Mouse (Mus musculus): ENCODE data around the gene Zcwpw1. TPM values are rescaled to one million over a fixed set of nuclear protein-coding genes. Genes with fewer than 3 reads are reported as not detected.
"Not testable (repeated sequence)": the region's sequence is repeated elsewhere in the genome, so short reads cannot be mapped to it uniquely, and the experiment has no call there.

Gene Zcwpw1
- under 1 TPM; 0.31 to 0.57 (median 0.54) TPM for total RNA-seq (2022)

GRCm38 (mm10) chr5:137787151-137787928 lies at the start of gene Zcwpw1, which contains the start of gene Mepce:
Zcwpw1 (plus strand) TSS chr5:137787798.
Mepce (minus strand) TSS chr5:137787655.
- peak; percentile 95 for DNase-seq (ENCODE audit: low spot score)

- no peak for DNase-seq (ENCODE audit: low spot score)
Measured at GRCm38 (mm10) chr5:137738516-137738915, 49.1 kb upstream of the Zcwpw1 start.

DNA sequence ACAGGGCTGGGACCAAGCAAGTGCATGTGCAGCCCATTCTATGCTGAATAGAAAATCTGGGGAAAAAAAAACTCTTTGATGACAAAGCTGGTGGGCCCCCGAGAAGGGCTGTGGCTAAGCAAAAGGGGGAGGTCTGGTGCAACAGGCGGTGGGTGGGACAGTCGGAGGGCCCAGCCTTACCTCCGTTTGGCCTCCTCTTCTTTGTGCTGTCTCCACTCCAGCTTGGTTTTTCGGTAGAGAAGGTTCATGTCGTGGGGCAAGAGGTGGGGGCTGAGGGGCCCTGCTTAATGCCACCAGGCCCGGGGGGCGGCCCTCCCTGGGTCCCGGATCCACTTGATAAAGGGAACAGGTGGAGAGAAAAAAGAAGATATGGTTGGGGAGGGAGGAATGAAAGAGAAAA lies 48.1 kb upstream of the Zcwpw1 start:
- no peak for DNase-seq (ENCODE audit: low spot score)

DNA sequence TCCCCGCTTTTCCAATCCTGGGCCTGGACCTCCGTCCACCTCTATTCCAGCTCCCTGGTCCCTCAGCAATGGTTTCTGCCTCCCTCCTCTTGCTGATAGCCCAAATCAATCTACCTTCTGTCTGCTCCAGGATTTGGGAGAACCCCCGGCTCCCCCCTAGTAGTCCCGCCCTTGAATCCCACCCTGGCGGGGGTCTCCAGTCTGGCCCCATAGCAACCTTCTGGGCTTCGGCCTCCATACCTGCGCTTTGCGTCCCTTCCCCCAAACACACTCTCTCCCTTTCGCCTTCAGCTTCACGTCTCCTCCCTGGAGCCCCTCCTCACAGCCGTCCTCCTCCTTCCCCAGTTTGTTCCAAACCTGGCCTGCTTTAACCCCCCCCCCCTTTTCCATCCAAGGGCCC lies 47.1 kb upstream of the Zcwpw1 start:
- DNase-seq (ENCODE audit: low spot score): no peak

GRCm38 (mm10) chr5:137741023-137741931 lies 46.3 kb upstream of the Zcwpw1 start, which contains the start of gene Nyap1:
Nyap1 (minus strand) TSS chr5:137741607.
- no peak for DNase-seq (ENCODE audit: low spot score)

DNA sequence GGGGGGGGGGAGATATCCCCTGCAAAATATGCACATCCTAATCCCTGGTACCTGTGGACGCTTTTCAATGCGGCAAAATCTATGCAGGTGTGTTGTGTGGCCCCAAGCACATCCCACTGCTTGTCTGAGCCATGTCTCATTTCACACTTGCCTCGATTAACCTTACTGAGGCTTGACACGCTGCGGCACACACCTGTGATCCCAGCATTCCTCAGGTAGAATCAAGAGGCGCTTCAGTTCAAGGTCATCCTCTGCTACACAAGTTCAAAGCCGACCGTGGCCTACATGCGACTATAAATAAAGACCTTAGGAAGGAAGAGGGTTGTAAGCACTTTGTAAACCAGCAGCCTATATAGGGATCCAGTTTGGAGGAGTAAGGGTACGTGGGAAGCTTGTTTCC lies 45.5 kb upstream of the Zcwpw1 start:
- DNase-seq (ENCODE audit: low spot score): no peak

DNA sequence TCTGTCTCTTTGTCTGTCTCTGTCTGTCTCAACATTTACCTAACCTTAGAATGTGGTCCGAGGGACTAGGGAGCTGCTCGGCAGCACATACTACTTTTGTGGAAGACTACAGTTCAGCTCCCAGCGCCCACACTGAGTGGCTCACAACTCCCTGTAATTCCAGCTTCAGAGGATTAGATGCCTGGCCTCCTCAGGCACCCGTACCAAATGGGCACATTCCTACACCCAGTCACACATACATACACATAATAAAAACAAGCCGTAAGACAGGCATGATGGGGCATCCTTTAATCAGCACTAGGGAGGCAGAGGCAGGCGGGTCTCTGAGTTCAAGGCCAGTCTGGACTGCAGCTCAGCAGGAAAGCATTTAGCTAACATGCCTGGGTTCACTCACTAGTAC lies 44.8 kb upstream of the Zcwpw1 start:
- no peak for DNase-seq (ENCODE audit: low spot score)

GRCm38 (mm10) chr5:137744197-137744596 lies 43.4 kb upstream of the Zcwpw1 start:
- no peak for DNase-seq (ENCODE audit: low spot score)

- DNase-seq (ENCODE audit: low spot score): peak; percentile 94
Measured at GRCm38 (mm10) chr5:137745214-137746171, 42.1 kb upstream of the Zcwpw1 start, which contains the start of gene Tsc22d4. Tsc22d4 (plus strand) TSS chr5:137745730.

DNA sequence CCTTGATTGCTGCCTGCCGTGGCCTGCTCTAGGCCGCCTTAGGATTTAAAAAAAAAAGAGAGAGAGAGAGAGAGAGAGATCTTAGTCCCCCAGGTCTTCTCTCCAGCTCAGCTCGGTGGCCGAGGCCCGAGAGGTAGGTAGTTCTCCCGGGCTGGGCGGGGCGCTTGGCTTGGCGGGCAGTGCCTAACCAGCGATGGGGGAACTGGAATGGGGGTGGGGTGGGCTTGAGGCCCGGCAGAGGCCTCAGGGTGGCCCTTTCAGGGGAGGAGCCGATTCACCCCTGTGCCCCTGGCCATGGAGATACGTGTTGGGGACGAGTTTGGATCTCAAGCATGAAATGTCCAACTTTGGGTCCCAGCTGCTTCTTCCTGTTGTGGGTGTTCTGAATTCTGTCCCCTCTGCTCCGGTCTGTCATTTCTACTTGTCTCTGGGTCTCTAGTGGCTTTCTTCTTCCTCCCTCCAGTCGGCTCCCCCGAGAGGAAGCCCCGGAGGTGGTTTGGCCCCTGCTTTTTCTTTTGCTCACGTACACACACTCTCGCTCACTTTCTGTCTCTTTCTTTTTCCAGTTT lies 41.2 kb upstream of the Zcwpw1 start:
- no peak for DNase-seq (ENCODE audit: low spot score)

- DNase-seq (ENCODE audit: low spot score): no peak
Measured at GRCm38 (mm10) chr5:137746851-137747325, 40.7 kb upstream of the Zcwpw1 start.

DNA sequence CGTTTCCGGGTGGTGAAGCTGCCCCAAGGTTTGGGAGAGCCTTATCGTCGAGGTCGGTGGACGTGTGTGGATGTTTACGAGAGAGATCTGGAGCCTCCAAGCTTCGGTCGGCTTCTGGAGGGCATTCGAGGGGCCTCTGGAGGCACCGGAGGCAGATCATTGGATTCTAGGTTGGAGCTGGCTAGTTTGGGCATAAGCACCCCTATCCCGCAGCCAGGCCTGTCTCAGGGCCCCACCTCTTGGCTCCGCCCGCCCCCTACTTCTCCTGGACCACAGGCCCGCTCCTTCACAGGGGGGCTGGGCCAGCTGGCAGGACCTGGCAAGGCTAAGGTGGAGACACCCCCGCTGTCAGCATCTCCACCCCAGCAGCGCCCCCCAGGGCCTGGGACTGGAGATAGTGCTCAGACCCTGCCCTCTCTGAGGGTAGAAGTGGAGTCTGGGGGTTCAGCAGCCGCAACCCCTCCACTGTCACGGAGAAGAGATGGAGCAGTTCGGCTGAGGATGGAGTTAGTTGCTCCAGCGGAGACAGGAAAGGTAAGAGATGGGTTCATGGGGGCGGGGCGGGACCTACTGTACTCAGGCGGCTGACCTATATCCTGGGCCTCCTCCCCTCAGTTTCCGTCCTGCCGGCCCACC lies 40.2 kb upstream of the Zcwpw1 start:
- DNase-seq (ENCODE audit: low spot score): no peak

GRCm38 (mm10) chr5:137748130-137748770 lies 39.3 kb upstream of the Zcwpw1 start:
- DNase-seq (ENCODE audit: low spot score): no peak

DNA sequence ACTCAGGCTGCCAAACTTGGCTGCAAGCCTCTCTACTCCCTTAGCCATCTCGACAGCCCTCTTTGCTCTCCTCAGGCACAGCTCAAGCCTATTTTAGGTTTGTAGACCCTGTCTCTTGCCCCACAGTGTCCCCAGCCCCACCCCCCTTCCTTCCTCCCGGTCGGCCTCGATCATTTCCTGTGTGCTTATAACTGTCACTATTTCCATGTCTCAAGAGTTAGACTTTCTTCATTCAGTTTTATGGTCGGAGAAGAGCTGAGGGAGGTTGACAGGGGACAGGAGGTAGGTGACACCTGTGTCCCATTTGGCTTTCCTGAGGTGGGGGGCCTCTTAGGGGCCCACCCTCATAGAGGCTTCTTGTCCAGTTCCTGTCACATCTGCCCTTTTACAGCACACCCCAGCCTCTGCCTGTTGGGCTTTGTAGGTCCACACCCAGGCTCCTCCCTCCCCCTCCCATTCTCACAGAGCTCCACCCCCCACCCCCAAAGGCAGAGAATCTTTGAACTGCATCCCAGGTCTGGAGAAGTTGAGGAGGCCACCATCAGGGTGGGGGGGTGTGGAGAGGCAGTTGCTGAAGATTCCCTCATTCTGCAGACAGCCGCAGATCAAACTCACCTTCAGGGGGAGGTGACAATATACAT lies 38.3 kb upstream of the Zcwpw1 start:
- DNase-seq (ENCODE audit: low spot score): no peak

GRCm38 (mm10) chr5:137750212-137750611 lies 37.4 kb upstream of the Zcwpw1 start:
- not testable (repeated sequence) for DNase-seq (ENCODE audit: low spot score)

DNA sequence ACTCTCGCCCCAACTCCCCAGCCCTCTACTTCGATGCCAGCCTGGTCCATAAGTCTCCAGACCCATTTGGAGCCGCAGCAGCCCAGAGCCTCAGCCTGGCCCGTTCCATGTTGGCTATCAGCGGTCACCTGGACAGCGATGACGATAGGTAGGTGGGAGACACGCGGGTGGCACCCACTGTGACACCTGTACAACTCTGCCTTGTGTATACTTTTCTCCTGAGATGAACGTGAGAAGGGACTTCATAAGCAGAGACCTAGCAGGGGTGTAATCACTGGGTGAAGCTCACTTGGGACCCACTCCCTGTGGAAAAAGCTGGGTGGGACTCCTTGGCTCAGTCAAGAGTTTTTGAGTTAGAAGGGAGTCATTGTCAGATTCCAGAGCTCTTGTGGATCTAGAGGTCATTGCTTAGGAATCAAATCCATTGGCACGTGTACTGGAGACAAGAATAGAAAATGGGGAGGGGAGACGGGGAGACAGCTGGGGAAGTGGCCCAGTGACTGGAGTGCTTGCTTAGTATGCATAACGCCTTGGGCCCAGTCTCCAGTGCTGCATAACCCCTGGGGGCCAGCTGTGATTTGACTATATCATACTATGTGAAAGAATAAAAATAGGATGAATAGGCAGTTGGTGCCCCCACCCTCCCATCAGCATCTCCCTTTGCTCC lies 36.2 kb upstream of the Zcwpw1 start:
- DNase-seq (ENCODE audit: low spot score): no peak

DNA sequence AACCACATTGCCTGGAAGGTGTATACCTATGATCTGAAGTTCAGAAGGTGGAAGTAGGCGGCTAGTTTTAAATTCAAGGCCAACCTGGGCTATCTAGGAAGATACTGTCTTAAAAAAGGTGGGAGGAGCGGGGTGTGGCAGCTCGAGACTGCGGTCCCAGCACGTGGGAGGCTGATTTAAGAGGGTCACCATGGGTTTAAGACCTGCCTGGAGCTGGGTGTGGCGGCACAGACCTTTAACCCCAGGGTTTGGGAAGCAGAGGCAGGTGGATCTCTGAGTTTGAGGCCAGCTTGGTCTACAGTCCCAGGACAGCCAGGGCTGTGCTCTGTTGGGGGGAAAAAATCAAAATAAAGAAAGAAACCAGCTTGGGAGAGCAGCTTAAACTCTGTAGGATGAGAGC lies 35.6 kb upstream of the Zcwpw1 start:
- no peak for DNase-seq (ENCODE audit: low spot score)

DNA sequence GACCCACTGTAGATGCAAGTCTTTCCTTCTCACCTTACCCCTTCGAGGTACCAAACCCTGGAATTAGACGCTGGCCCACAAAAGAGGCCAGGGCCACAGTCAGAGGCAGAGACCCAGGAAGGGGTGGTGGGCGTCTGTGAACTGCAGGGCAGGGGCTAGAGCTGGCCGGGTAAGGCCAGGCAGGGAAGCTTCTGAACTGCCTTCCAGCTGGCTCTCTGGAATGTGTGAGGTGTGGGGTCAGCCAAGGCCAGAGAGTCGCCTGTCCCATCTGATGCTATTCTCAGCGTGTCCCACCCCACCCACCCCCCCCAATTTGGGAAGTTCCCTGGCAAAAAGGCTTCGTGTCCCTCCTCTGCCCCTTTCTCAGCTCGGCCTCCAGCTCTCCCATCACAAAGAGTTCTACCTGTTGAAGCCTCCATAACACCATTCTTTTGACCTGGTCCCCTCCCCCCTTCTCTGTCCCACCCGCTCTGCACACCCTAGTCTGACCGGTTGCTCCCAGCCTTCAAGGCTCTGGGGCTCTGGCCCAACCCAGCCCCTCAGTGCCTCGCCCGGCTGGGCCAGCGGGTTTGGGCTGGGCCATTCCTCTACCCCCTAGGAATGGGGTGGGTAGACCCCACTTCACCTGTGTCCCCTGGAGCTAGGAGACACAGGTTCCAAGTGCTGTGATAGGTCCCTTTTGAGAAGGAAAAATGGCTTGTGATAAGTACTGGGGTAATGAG lies 34.3 kb upstream of the Zcwpw1 start:
- no peak for DNase-seq (ENCODE audit: low spot score)
